Mouse (Mus musculus) small intestine, adult 2 months (tissue): ENCODE measurements around the gene Naa38. TPM values are rescaled to one million over a fixed set of nuclear protein-coding genes. Genes with fewer than 3 reads are reported as not detected.
A peak's percentile ranks its signal among the peaks of the same experiment; 100 is the strongest.

Source experiments
- H3K27ac ChIP-seq: fragments of 200-500 bp; 2 replicates; pipeline ENCODE4 v1.5.1; 2012; ENCODE audit warnings: low read depth, low read length, control low read depth, inconsistent platforms; ENCODE audit not compliant: insufficient read depth
- H3K27me3 ChIP-seq: fragments of 200-500 bp; 2 replicates; pipeline ENCODE4 v1.6.1; 2012; ENCODE audit warnings: mild to moderate bottlenecking, moderate library complexity, low read length, inconsistent platforms; ENCODE audit not compliant: control insufficient read depth, insufficient read depth
- H3K36me3 ChIP-seq: fragments of 200-500 bp; 2 replicates; pipeline ENCODE4 v1.6.1; 2012; ENCODE audit warnings: mild to moderate bottlenecking, low read length, control low read depth, inconsistent platforms; ENCODE audit not compliant: control insufficient read depth, insufficient read depth
- H3K4me1 ChIP-seq: fragments of 200-500 bp; 2 replicates; pipeline ENCODE4 v1.6.1; 2012; ENCODE audit warnings: low read length, inconsistent platforms, mixed read lengths; ENCODE audit not compliant: control insufficient read depth, insufficient read depth, insufficient read length
- H3K4me3 ChIP-seq: fragments of 200-500 bp; 2 replicates; pipeline ENCODE4 v1.5.1; 2012; ENCODE audit warnings: low read depth, mild to moderate bottlenecking, control low read depth, inconsistent platforms, low read length, moderate library complexity
- CTCF ChIP-seq: fragments of 200-500 bp; IDR thresholded peaks from 2 replicates; pipeline ENCODE4 v1.5.1; 2012; ENCODE audit warnings: low read depth, mild to moderate bottlenecking, control low read depth, inconsistent platforms, low read length, moderate library complexity, mixed read lengths; ENCODE audit not compliant: insufficient replicate concordance, insufficient read length; ENCODE audit errors: extremely low read depth
- POLR2A ChIP-seq: fragments of 200-500 bp; IDR thresholded peaks from 2 replicates; pipeline ENCODE4 v1.6.1; 2012; ENCODE audit warnings: low read depth, mild to moderate bottlenecking, control low read depth, inconsistent platforms, low read length, moderate library complexity
- WGBS: fragments of 180-500 bp; shearing (Covaris S2); methylation state at CpG from one replicate; pipeline ENCODE4 v1.1.7; 2018; 5-methylcytosine and 5-hydroxymethylcytosine counted together
- polyA plus RNA-seq: library from polyadenylated mRNA; depleted of rRNA; stranded (reverse); fragments of >200 nt; gene quantifications from 2 replicates; pipeline ENCODE4 v1.2.3, GENCODE M21; 2012

Gene Naa38
- polyA plus RNA-seq, 1 experiment, result 163 TPM

DNA sequence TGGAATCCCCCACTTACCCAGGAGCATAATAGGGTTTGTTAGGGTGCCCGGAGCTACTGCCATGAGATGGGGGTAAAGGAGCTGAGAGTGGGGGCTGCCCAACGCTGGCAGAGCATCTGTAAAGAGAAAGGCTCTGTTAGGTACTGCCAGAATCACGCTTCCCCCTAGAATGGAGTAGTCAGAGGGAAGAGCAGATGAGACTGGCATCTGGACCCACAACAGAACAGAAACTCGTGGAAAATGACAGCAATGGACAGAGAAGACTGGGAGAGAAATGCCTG lies 12.4 kb downstream of the Naa38 start:
- Histone ChIP-seq H3K27me3 (no peaks in the 10 kb centered on the region), H3K4me3 (no peak overlapping the region), H3K36me3 (peaks cover 52% of the 10 kb centered on the region), H3K27ac (no peak overlapping the region), H3K4me1 (peaks cover 18% of the 10 kb centered on the region)
- 74% methylated on average over 4 of the region's 4 CpGs for WGBS
- no peak for TF ChIP-seq POLR2A
- TF ChIP-seq CTCF, result no peak

DNA sequence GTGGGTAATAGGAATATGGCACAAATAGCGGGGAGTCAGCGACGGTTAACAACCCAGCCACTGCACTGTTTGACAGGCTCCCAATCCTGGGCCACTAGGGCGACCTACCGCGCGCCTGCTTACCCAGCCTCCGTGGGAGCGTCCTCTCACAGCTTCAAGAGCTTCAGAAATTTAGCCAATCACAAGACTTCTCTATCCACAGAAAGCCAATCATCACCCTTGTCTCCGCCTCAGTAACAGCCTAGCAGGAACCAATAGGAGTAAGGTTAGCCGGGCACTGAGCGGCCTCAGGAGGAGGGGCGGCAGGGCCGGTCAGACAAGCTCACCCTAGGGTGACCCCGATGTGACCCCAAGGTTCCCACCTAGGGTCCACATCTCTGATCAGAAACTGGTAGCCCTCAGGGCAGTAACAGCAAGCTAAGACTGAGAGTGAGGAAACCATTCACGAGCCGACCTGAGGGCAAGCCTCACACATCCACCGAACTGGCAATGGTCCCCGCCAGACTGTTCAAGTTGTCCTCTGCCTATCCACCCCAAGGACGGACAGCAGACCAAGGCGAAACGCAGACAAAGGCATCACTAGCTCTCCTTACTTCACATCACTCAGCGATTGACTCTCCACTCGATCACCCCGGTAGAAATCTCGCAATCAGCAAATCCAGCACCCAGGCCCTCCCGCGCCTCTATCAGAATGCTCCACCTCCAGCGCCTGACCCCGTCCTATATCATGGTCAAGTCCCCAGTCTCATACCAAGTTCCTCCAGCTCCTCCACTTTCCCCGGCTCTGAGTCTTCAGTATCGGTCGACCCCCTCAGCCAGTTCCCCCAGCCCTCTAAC lies 13.5 kb downstream of the Naa38 start:
- Histone ChIP-seq H3K27ac (peak overlapping the region; percentile 99), H3K27me3 (no peaks in the 10 kb centered on the region), H3K4me3 (peak overlapping the region; percentile 88), H3K4me1 (peaks cover 23% of the 10 kb centered on the region), H3K36me3 (peaks cover 43% of the 10 kb centered on the region)
- TF ChIP-seq CTCF (no peak), POLR2A (no peak; the same call in none of the 2 replicates)
- under 1% methylated on average over 33 of the region's 33 CpGs for whole genome bisulfite sequencing

DNA sequence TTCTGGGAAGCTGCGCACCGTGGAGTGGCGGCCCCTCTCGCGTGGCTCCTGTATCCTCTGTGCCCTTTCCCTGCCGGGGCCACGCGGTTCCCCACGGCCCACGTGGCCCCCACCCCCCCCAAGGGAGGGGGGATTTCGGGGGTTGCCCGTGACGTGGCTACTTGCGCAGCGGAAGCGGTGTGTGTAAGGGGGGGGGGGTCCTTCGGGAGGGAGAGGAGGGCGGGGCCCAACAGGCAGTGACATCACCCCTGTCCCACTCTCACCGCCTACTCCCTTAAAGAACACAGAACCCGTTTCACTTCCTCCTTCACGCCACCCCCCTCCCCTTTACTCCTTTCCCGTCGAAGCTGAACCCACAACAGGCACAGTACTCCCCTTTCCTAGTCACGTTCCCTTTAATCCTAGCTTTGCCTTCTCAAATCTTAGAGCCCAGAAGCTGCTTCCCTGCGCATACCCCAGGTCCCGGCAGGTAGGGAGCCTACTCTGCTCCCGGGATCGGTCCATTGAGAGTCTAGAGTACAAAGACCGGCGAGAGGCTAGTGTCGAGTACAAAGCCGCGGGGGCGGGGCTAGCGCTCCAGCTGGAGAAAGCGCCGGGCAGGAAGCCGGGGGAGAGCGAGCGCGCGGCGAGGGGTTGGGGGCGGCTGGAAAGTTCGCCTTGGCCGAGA lies 14.2 kb downstream of the Naa38 start:
- no peaks in the 10 kb centered on the region for H3K27me3 ChIP-seq
- H3K4me1 ChIP-seq, result peaks cover 30% of the 10 kb centered on the region
- peaks cover 36% of the 10 kb centered on the region for H3K36me3 ChIP-seq
- H3K4me3 ChIP-seq, result peak overlapping the region; percentile 88
- H3K27ac ChIP-seq, result peak overlapping the region; percentile 99
- under 1% methylated on average over 45 of the region's 46 CpGs for WGBS
- TF ChIP-seq POLR2A (peak; percentile 70), CTCF (no peak)

DNA sequence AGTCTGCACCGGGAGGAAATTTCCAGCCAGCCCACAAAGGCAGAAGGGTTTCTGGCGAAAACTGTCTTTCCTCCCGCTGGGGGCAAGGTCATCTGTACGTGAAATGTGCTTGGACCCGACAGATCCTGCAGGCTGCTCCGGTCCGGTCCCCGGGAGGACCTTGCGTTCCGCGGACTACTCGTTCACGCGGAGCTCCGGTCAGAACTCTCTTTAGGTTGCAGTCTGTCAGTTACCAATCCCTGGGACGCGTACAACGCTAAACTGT lies 14.7 kb downstream of the Naa38 start:
- Histone ChIP-seq H3K27me3 (no peaks in the 10 kb centered on the region), H3K4me3 (peak overlapping the region; percentile 88), H3K36me3 (peaks cover 31% of the 10 kb centered on the region), H3K4me1 (peaks cover 32% of the 10 kb centered on the region), H3K27ac (peak overlapping the region; percentile 99)
- WGBS, result under 1% methylated on average over 18 of the region's 18 CpGs
- TF ChIP-seq POLR2A (no peak), CTCF (no peak)

DNA sequence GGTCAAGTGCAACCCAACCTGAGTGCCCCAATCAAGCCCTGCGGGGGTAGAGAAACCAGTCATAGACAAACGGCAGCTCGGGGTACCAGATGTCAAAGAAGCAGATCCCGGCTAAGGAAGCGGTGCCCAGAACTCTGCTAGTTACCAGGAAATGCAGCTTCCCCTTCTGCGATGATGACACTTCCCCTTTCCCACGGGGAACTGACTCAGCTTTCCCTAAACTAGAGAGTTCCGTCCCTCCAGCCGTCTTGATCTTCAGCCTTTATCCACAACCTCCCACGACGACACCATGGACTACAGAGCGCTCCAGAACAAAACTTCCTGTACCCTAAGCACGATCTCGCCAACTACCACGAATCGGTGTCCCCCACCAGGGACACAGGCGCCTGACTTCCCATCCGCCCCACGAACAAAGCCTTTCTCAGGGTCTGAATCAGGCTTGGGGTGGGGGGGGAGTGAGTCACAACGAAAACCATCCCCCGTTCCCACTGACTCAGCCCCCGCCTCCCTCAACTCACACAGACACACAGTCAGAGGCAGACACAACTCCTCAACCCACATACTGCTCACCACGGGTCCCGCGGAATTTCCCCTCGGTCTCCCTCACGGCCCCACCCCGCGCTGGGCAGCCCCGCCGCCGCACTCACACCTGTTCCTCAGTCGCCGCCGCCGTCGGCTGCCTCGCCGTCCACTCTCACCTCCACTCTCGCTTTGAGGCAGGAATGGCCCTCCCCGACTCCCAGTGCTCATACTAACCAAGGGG lies 15.2 kb downstream of the Naa38 start:
- peak overlapping the region; percentile 88 for H3K4me3 ChIP-seq
- H3K27ac ChIP-seq, result peak overlapping the region; percentile 99
- under 1% methylated on average over 41 of the region's 41 CpGs for WGBS
- TF ChIP-seq CTCF, result no peak
- H3K27me3 ChIP-seq, result no peaks in the 10 kb centered on the region
- H3K36me3 ChIP-seq, result peaks cover 26% of the 10 kb centered on the region
- peaks cover 32% of the 10 kb centered on the region for H3K4me1 ChIP-seq

DNA sequence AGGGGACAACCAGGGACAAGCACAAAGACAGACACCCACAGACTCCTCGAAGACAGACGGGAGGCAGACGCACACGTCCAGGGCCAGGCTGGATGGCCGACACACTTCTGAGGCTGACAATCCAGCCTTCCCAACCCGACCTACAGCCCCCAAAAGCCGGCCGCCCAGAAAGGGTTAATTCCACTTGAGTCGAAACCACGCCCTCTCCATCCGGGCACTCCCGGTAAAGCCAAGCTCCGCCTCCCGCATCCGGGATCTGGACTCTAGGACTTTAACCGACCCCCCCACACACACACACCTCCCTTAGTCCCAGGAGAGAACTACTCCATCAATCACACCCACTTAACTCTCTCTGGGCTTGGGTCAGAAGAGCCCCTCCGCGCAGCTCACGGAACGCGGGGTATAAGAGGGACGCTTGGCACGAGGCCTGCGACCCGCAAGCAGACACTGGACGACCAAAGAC lies 15.8 kb downstream of the Naa38 start:
- H3K4me1 ChIP-seq, result peaks cover 32% of the 10 kb centered on the region
- no peak for TF ChIP-seq CTCF
- peak; percentile 38 for TF ChIP-seq POLR2A
- WGBS, result under 1% methylated on average over 26 of the region's 26 CpGs

More for the DNA sequence above, 15.8 kb downstream of the Naa38 start:
- H3K27ac ChIP-seq, result peak overlapping the region; percentile 99
- H3K36me3 ChIP-seq, result peaks cover 20% of the 10 kb centered on the region
- H3K27me3 ChIP-seq, result no peaks in the 10 kb centered on the region
- H3K4me3 ChIP-seq, result peak overlapping the region; percentile 88
